Comparison of ENCODE assay signal across 8 mouse cellular contexts in the genomic region with DNA sequence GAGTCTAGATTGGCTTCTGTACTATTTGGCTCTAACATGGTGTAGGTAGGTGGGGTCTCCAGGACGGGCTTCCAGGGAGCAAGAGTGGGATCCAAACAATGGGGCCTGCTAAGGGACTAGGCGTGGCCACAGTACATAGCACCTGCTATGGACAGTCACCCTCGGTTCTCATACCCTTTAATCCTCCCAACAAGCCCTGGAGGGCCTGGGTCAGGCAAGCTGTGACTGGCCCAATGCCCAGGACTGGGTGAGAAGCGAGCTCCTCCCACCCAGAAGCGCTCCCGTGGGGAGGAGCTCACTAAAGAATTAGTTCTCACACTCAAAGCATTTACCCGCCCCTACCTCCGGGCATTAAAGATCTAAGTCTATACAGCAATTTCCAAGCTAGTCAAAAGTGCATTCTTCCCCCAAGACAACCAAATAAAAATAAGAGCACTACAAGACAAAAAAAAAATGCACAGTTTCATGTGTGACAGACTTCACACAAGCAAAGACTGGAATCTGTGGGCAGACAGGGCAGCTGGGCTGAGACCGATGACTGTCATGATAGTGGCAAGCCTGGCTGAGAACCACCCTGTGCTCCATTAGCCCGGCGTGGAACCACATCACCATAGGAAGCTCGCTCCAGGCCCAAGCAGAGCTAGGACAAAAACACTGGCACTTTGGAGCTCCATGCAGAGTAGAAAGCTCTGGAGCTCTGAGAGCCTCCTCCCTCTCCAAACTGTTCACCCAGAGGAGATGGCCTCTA. TPM values are rescaled to one million over a fixed set of nuclear protein-coding genes. Genes with fewer than 3 reads are reported as not detected.
DNase-seq lines count a peak whose midpoint lies in the region; ATAC-seq lines count a peak whose summit lies in the region.

No protein-coding gene starts in this region.

- no peaks in the 10 kb centered on the region for H3K9me3 ChIP-seq in embryonic facial prominence, embryonic 14.5 days (ENCODE audit: control insufficient read depth, low read length)
- H3K9me3 ChIP-seq in kidney, embryonic 14.5 days (ENCODE audit: control insufficient read depth, low read length), result no peaks in the 10 kb centered on the region
- H3K9me3 ChIP-seq in midbrain, embryonic 11.5 days (ENCODE audit: control insufficient read depth, low read length), result no peaks in the 10 kb centered on the region

- peak; percentile 83 for ATAC-seq in embryonic facial prominence, embryonic 14.5 days (ENCODE audit: low read depth)
- ATAC-seq in kidney, embryonic 14.5 days (ENCODE audit: low FRiP score, low TSS enrichment), result peak; percentile 44
- ATAC-seq in midbrain, embryonic 11.5 days (ENCODE audit: low FRiP score), result 0 out of 2 replicates have a peak, but pooled peaks have one; percentile 22
- no peak for ATAC-seq in monocyte, adult 5-6 weeks (replicated peaks; ENCODE audit: insufficient number of reproducible peaks, low FRiP score, low TSS enrichment, poor library complexity, severe bottlenecking)

- peak; percentile 73 for DNase-seq in kidney, adult 11 months
- no peak for DNase-seq in kidney, adult 18-20 months
- DNase-seq in embryonic facial prominence, embryonic 14.5 days (ENCODE audit: low spot score), result peak; percentile 91
- DNase-seq in midbrain, embryonic 11.5 days (ENCODE audit: low spot score, missing footprints), result no peak
- no peak for DNase-seq in thymus, postnatal 0 days (ENCODE audit: low spot score)
- no peak for DNase-seq in adrenal gland, adult 2 months

- H3K4me2 ChIP-seq in embryonic facial prominence, embryonic 14.5 days (ENCODE audit: low read depth, low read length), result 0 out of 2 replicates have a peak overlapping the region, but pooled peaks have one; percentile 15
- no peak overlapping the region for H3K4me2 ChIP-seq in kidney, embryonic 14.5 days (replicated peaks; ENCODE audit: low read depth, low read length)
- H3K4me2 ChIP-seq in midbrain, embryonic 11.5 days, result no peak overlapping the region

- WGBS in embryonic facial prominence, embryonic 14.5 days, result 46% methylated on average over 12 of the region's 12 CpGs
- WGBS in kidney, embryonic 14.5 days, result 54% methylated on average over 12 of the region's 12 CpGs
- 61% methylated on average over 12 of the region's 12 CpGs for WGBS in midbrain, embryonic 11.5 days

- no peaks in the 10 kb centered on the region for H3K36me3 ChIP-seq in embryonic facial prominence, embryonic 14.5 days (ENCODE audit: control insufficient read depth, insufficient read depth, low read length)
- no peaks in the 10 kb centered on the region for H3K36me3 ChIP-seq in kidney, embryonic 14.5 days (ENCODE audit: control insufficient read depth, insufficient read depth, low read length)
- no peaks in the 10 kb centered on the region for H3K36me3 ChIP-seq in midbrain, embryonic 11.5 days (ENCODE audit: control insufficient read depth, insufficient read depth, low read length)

- no peak overlapping the region for H3K9ac ChIP-seq in embryonic facial prominence, embryonic 14.5 days (ENCODE audit: low read depth, low read length)
- H3K9ac ChIP-seq in kidney, embryonic 14.5 days (ENCODE audit: low read depth, low read length), result 0 out of 2 replicates have a peak overlapping the region, but pooled peaks have one; percentile 12
- H3K9ac ChIP-seq in midbrain, embryonic 11.5 days (ENCODE audit: low read length), result no peak overlapping the region

- no peaks in the 10 kb centered on the region for H3K27me3 ChIP-seq in embryonic facial prominence, embryonic 14.5 days (replicated peaks; ENCODE audit: control insufficient read depth, insufficient read depth, low read length)
- H3K27me3 ChIP-seq in kidney, embryonic 14.5 days (ENCODE audit: control insufficient read depth, insufficient read depth, low read length), result 0 out of 2 replicates have a peak, but pooled peaks cover 4% of the 10 kb centered on the region
- H3K27me3 ChIP-seq in midbrain, embryonic 11.5 days (ENCODE audit: control insufficient read depth, insufficient read depth, low read length), result no peaks in the 10 kb centered on the region

- H3K27ac ChIP-seq in embryonic facial prominence, embryonic 14.5 days (replicated peaks; ENCODE audit: low read depth, low read length), result peak overlapping the region; percentile 75
- H3K27ac ChIP-seq in kidney, embryonic 14.5 days (ENCODE audit: low read depth, low read length), result peak overlapping the region; percentile 83
- no peak overlapping the region for H3K27ac ChIP-seq in midbrain, embryonic 11.5 days (ENCODE audit: low read depth, low read length)

- no peak overlapping the region for H3K4me3 ChIP-seq in embryonic facial prominence, embryonic 14.5 days (ENCODE audit: low read depth, low read length)
- H3K4me3 ChIP-seq in kidney, embryonic 14.5 days (ENCODE audit: low read length), result no peak overlapping the region
- no peak overlapping the region for H3K4me3 ChIP-seq in midbrain, embryonic 11.5 days (ENCODE audit: low read depth, low read length)

- peaks cover 34% of the 10 kb centered on the region for H3K4me1 ChIP-seq in embryonic facial prominence, embryonic 14.5 days (ENCODE audit: control insufficient read depth, insufficient read depth, low read length)
- H3K4me1 ChIP-seq in kidney, embryonic 14.5 days (ENCODE audit: control insufficient read depth, insufficient read depth, low read length), result peaks cover 38% of the 10 kb centered on the region
- 0 out of 2 replicates have a peak, but pooled peaks cover 2% of the 10 kb centered on the region for H3K4me1 ChIP-seq in midbrain, embryonic 11.5 days (ENCODE audit: control insufficient read depth, insufficient read depth, low read length)

RNA-seq across cellular contexts. Expression of a gene that starts 23.0 kb away (rescaled TPM):
- 46.0 and 46.9 TPM in 2 replicates for polyA plus RNA-seq in embryonic facial prominence, embryonic 14.5 days (2014; fragmentation: Nextera tagmentation; extraction: Ambion mirVana)
- polyA plus RNA-seq in kidney, embryonic 14.5 days (2014; fragmentation: Nextera tagmentation; extraction: Ambion mirVana), result 17.4 and 27.4 TPM in 2 replicates
- polyA plus RNA-seq in midbrain, embryonic 11.5 days (2014; fragmentation: Nextera tagmentation; extraction: Ambion mirVana), result 3.7 and 4.0 TPM in 2 replicates
- 153 and 157 TPM in 2 replicates for polyA plus RNA-seq in thymus, postnatal 0 days (2015; fragmentation: Nextera tagmentation; extraction: Ambion mirVana)
- total RNA-seq in adrenal gland, adult 2 months (2021), result 10 to 100 TPM; 58.9 to 83.2 TPM
- 125 and 137 TPM in 2 replicates for polyA plus RNA-seq in adrenal gland, adult 2 months (2012; rRNA removed)
- total RNA-seq in monocyte, adult 5-6 weeks (2017), result 197 to 239 TPM (median 203 TPM) in 3 replicates

Comparison
In these comparisons a context has a peak if more than half of its experiments do, and no peak if none do; other contexts are left out.
1. DNase-seq: peak in kidney, adult 11 months (single experiment) and embryonic facial prominence, embryonic 14.5 days (single experiment); none in kidney, adult 18-20 months (single experiment), midbrain, embryonic 11.5 days (single experiment), thymus, postnatal 0 days (single experiment) and adrenal gland, adult 2 months (single experiment).